Mouse (Mus musculus) liver, embryonic 14.5 days (tissue): ENCODE data around the gene Emc4.

Experiments used
- CTCF ChIP-seq: IDR thresholded peaks from 2 replicates; pipeline ENCODE4 v1.5.1; 2016; ENCODE audit warnings: antibody characterized with exemption, low read depth, control low read depth
- EP300 ChIP-seq: IDR thresholded peaks from 2 replicates; pipeline ENCODE4 v1.6.1; 2016; ENCODE audit warnings: antibody characterized with exemption, low read depth

DNA sequence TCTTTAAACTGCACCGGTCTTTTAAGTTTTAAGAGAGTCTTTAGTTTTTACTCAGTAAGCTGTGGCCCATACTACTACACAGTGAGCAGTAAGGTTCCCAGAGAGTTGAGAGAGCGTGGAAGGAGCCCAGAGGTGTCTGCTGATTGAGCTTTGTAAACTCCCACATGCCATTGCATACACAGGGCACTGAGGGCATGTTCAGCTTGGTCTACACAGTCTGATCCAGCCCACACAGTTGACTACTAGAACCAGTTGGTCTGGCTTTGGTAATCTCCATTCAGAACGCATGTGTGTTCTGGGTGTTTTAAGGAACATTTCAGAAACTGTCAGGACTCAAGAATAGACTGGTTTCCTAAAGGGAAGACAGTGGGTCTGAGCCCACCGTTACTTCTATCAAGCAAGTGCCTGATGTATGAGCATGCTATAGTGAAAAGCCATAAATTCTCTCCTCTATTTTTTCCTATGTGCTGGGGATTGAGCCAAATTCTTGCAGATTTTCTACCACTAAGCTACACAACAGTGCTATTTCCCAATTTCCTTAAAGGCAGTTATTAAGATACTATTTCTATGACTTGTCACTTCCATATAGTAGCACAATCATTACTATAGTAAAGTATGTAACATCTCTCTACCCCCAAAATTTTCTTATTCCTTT lies 23.6 kb upstream of the Emc4 start:
- no peak for TF ChIP-seq CTCF
- no peak for TF ChIP-seq EP300
